Mouse (Mus musculus) CD4-positive, CD25-positive, alpha-beta regulatory T cell, adult 4 months (primary cell): ENCODE results near the gene Cdh11. TPM values are rescaled to one million over a fixed set of nuclear protein-coding genes. Genes with fewer than 3 reads are reported as not detected.

ENCODE experiments used
- ATAC-seq: one replicate; pipeline ENCODE4 v1.8.0; 2017
- polyA plus RNA-seq, 2 experiments: library from polyadenylated mRNA; unstranded; fragments of 100-300 nt; shearing (Covaris generic); gene quantifications; one replicate each; pipeline ENCODE4 v1.2.1; 2017

Gene Cdh11
- under 1 TPM in 1 of 2 experiments, not detected in 1; 0.19 TPM for polyA plus RNA-seq

- no peak for ATAC-seq
Observed at GRCm38 (mm10) chr8:102785592-102786416, at the start of gene Cdh11. Gene Cdh11, minus strand, starts transcription at chr8:102785642.

- ATAC-seq: no peak
Observed at GRCm38 (mm10) chr8:102813959-102814358, 28.5 kb upstream of the Cdh11 start.

- no peak for ATAC-seq
Observed at GRCm38 (mm10) chr8:102790303-102790702, 4.9 kb upstream of the Cdh11 start.

- ATAC-seq: no peak
Observed at GRCm38 (mm10) chr8:102786467-102787360, 1.3 kb upstream of the Cdh11 start.

GRCm38 (mm10) chr8:102784835-102785455, 497 bp downstream of the Cdh11 start:
- no peak for ATAC-seq

GRCm38 (mm10) chr8:102783821-102784591, 1.4 kb downstream of the Cdh11 start:
- ATAC-seq: no peak

- ATAC-seq: no peak
Observed at GRCm38 (mm10) chr8:102782707-102783489, 2.5 kb downstream of the Cdh11 start.

GRCm38 (mm10) chr8:102780899-102781298, 4.5 kb downstream of the Cdh11 start:
- ATAC-seq: no peak

- no peak for ATAC-seq
Observed at GRCm38 (mm10) chr8:102774594-102774993, 10.8 kb downstream of the Cdh11 start.

GRCm38 (mm10) chr8:102771456-102771855, 14.0 kb downstream of the Cdh11 start:
- ATAC-seq: no peak

GRCm38 (mm10) chr8:102753839-102754238, 31.6 kb downstream of the Cdh11 start:
- no peak for ATAC-seq

- ATAC-seq: no peak
Observed at GRCm38 (mm10) chr8:102742940-102743339, 42.5 kb downstream of the Cdh11 start.

- no peak for ATAC-seq
Observed at GRCm38 (mm10) chr8:102742008-102742591, 43.3 kb downstream of the Cdh11 start.

GRCm38 (mm10) chr8:102740963-102741362, 44.5 kb downstream of the Cdh11 start:
- no peak for ATAC-seq

GRCm38 (mm10) chr8:102738961-102739487, 46.4 kb downstream of the Cdh11 start:
- ATAC-seq: no peak

- no peak for ATAC-seq
Observed at GRCm38 (mm10) chr8:102738395-102738794, 47.0 kb downstream of the Cdh11 start.

- ATAC-seq: no peak
Observed at GRCm38 (mm10) chr8:102734419-102734818, 51.0 kb downstream of the Cdh11 start.

GRCm38 (mm10) chr8:102726206-102726935, 59.1 kb downstream of the Cdh11 start:
- no peak for ATAC-seq

- no peak for ATAC-seq
Observed at GRCm38 (mm10) chr8:102725496-102725895, 59.9 kb downstream of the Cdh11 start.

- no peak for ATAC-seq
Observed at GRCm38 (mm10) chr8:102715956-102716355, 69.5 kb downstream of the Cdh11 start.
